Mouse (Mus musculus): ENCODE data around the gene Ltb.

Gene Ltb

DNA sequence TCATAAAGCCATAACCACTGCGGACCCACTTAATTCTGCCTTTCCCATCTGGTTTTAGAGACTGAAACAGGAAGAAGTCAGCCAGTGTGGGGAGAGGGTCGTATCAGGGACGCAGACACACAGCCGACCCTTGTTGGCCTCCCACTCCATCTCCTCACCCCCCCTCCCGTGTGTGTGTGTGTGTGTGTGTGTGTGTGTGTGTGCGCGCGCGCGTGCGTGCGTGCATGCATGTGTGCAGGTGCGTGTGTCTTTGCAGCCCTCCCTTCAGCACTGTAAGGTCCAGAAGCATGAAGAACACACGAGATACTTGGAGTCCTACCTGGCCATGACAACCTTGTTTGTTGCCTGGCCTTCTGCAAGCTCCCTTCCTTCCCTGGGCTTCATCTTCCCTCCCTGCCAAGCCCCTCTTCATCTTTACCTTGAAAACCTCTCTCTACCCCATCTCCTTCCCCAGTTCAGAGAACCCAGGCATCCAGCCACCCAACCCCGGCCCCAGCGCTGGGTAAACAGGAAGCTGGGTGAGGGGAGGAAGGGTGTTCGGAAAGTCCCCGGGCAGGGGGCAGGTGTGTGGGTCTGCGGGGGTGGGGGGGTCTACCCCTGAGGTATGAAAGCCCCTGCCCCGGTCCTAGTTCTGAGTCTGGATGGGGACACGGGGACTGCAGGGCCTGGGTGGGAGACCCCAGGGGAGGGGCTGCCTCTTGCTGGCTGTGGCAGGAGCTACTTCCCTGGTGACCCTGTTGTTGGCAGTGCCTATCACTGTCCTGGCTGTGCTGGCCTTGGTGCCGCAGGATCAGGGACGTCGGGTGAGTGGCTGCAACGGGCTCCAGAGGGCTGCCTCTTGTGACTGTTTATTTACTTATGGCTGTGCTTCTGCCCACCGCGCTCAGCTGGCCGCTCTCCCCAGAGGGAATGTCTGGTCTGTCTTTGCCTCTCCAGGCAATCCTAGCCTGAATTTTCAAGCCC lies at the start of gene Ltb:
TSS of gene Ltb (plus strand) at position 559 of the 963 bp plus-strand sequence.
- no peak for DNase-seq

DNA sequence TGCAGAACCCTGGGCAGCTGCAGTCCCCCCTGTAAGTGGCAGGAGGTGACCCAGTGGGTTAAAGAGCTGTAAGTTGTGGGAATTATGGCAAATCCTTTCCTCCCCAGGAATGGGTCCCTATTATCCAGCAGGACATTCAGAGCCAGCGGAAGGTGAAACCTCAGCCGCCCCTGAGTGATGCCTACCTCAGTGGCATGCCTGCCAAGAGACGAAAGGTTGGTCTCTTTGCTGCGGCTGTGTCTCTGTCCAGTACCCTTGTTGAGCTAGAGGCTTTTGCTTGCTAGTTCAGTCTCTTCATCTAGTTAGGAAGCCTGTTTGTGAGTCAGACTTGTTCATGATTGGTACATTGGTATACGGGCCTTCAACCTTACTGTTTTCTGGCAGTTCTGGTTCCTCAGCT lies 48.1 kb upstream of the Ltb start:
- DNase-seq, result no peak

DNA sequence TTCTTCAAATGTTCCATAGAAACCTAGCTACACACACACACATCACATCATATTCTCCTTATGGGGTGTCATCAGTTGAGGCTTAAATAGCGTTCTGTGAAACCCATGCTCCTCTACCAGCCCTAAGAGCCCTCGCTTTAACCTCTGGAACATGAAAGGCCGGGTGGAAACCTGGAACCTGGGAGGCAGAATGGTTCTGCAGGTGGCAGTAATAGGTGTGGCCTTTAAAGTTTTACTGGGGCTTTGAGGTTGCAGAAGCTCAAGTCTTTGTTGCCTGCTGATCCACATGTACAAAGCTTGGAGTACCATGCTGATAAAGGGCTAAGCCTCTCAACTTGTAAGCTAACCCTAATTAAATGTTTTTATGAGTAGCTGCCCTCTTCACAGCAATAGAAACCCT lies 46.9 kb upstream of the Ltb start:
- DNase-seq, result no peak

DNA sequence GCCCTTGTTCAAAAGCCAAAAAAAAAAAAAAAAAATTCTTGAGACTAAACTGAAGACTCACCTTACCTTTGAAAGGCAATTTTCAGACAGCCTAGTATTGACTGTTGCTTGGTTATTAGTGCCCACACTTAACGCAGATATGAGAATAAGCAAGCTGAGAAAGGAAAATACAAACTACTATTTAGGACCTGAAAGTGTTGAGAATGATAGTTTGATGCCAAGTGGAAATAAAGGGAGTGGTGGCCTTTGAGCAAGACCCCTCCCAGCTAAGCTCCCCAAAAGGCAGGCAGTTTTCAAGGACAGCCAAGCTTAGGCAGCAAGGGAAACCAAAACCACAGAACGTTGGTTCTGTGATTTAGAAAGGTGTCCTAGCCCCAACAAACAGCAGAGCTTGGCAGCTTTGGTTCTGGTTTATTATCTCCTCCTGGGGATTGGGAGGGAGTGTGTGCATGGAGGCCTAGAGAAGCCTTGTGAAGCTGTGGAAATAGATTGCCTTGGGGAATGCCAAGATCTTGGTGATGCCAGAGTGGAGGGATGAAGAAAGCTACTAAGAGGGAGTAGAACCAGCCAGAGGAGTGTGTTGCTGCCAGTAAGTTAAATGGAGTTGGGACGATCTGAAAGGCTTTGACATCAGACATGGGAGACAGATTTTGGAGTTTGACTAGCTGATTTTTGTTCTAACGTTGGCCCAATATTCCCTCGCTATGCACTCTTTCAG lies 46.2 kb upstream of the Ltb start:
- no peak for DNase-seq

DNA sequence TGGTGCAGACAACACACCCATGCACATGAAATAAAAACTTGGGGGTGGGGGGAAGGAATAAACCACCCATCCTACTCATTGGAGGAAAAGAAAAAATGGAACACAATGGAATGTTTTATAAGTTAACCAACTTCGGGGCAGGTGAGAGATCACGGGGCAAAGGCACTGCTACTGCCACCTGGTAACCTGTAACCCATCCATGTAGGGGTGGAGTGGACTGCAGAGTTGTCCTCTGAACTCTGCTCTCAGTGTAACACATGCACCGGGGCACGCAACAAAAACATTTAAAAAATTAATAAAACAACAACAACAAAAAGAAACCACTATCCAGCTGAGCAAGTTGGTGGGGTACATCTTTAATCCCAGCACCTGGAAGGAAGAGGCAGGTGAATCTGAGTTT lies 42.1 kb upstream of the Ltb start:
- DNase-seq, result peak; percentile 50

DNA sequence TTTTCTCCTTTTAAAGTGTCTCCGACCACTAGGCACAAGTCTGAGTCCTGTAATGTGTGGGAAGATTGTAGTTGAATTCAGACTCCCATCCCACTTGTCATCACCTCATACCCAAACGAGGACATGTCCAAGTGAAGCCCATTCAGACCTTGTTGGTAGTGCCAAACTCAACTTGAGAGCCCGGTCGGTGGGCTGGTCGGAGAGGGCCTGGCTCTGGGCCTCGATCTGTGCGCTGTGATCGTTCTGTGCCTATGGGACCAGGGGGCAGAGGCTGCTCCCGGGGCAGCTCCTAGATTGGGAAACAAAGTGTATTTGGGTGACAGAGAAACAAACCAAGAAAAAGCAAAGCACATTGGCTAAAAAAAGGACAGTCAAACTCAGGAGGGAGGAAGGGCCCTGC lies 41.2 kb upstream of the Ltb start:
- DNase-seq, result no peak

DNA sequence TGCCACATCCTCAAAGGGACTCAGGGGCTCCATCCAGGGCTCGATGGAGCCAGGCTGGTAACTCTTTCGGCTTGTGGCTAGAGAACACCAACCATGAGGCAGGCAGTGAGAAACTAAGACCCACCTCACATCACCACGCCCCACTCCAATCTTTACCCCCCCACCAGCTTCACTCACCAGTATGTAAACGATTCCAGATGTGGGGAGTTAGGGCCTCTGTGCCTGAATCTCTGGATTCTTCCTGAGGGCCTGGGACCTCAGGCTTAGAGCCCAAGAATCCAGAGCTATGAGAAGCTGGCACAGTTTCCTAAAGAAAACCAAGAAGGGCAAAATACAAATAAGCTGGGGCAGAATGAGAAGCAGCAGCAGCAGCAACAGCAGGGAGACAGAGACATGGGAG lies 40.3 kb upstream of the Ltb start:
- DNase-seq, result no peak

DNA sequence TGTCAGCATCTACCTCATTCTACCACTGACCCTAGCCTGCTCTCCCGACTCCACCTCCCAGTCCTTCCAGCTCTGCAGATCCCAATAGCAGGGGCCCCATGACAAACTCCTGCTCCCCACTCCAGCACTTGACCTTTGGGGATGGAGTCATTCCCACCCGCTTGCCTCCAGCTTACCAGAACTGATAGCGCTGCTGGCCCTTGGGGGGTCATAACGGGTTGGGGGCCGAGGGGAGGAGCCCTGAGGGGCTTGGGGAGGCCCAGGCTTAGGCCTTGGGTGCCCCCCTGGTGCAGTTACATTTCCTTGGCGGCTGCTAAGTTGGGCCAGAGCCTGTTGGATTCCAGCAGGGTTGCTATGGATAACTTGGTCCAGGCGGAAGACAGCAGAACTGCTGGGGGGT lies 39.6 kb upstream of the Ltb start:
- DNase-seq, result no peak

DNA sequence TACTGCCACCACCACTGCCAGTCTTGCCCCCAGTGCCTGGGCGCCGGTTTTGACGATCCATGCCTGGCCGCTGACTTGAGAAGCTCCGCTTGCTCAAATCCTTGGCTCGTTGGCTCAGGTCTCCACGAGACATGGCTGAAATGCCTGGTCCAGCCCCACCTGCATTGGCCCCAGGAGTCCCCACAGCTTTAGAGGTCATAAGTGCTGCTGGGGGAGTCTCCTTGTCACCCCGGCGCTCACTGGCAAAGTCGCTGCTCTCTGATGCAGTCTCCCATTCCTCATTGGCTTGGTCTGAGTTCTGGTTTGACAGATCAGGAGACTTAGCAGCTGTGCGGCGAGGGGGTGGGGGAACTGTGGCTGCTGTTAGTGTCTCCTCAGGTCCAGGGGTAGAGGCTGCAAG lies 38.8 kb upstream of the Ltb start:
- DNase-seq, result no peak

DNA sequence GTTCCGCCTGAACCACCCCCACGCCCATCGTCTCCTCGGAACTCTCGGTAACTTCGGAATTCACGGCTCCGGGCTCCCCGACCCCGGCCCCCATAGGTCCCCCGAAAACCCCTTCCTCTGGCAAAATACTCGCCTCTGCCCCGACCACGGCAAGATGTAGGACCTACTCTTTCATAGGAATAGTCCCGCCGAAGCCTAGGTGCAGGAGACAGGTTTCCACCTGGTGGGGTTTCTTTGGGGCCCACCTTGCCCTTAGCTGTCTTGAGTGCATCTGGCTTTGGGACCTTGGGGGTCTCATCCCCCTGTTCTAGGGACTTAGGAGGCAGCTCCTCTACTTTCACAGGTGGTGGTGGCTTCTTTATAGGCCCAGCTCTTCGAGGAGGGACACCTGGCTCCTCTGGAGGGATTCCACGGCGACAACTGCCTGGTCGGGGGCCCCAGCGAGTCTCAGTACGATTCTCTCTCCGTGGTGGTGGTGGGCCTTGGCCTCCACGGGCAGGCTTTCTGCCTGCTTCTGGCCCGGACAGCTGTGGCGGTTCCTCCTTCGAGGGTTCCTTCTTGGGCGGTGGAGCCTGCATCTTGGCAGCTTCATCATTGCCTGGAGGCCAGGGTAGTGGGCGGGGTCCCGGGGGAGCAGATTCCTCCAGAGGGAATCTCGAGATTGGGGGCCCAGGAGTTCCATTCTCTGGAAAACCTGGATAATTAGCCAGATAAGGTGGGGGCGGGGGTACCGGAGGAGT lies 37.6 kb upstream of the Ltb start:
- no peak for DNase-seq

DNA sequence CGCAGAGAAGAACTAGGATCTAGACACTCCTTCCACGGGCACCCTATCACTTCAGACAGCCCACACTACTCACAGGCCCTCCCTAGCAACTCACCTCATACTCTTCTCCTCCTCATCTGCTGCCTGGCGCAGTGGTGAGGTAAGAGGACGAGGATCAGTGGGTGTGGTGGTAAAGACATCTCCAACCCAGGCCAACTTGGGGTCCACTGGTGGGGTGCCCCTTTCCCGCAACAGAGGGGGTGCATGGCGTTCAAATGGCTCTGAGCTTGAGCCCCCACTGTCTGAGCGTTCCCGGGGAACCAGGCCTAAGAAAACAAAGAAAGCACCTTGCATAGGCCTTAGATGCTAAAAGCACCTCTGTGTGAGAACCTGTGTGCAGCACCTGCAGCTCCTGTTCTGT lies 37.0 kb upstream of the Ltb start:
- no peak for DNase-seq

DNA sequence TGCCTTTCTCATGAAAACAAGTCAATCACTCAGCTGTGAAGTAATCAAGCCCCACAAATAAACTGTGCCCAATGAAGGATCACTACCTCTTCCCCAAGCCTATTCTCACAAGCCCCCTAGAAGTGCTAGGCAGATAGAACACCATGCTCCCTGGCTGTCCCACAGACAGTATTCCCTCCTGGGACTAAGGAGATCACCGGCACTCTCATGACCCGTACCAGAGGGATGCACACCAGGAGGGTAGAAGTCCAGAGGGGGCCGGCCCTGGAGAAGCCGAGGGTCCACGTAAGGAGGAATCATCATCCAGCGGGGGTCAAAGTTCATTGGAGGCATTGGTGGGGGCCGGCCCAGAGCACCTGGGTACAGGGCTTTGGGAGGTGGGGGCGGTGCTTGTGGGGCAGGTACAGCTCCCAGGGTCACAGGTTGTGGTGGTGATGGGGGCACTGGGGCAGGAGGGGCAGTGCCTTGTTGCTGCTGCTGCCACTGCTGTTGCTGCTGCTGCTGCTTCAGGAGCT lies 36.5 kb upstream of the Ltb start:
- no peak for DNase-seq

DNA sequence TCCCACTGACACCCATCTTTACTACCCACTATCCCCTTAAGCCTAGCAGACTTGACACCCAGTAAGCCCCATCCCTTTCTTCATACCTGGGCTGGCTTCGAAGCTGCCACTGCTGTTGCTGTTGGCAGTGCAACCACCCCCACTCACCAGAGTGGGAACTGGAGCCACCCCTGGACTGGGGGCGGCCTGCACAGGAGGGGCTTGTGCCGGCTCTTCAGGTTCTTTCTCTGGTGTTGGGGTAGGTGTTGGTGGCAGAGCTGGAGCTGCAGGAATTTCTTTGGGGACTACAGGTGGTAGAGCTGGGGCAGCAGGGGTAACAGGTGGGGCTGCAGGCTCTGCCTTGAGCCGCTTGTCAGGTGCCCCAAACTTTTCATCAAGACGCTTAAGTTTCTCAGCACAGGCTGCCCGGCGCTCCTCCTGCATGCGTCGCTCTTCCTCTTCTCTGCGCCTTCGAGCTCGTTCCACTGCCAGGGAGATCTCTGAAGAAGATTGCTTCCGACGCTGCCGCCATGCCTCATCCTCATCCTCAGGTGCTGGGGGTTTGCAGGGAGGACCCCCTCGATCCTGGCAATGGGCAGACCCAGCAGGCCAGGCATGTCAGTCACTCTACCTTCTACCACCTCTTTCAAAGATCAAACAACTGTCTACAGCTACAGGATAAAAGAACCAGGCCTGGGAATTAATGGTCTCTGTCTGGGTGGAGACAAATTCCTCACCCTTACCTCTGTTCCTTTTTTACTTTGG lies 35.2 kb upstream of the Ltb start:
- DNase-seq, result no peak

DNA sequence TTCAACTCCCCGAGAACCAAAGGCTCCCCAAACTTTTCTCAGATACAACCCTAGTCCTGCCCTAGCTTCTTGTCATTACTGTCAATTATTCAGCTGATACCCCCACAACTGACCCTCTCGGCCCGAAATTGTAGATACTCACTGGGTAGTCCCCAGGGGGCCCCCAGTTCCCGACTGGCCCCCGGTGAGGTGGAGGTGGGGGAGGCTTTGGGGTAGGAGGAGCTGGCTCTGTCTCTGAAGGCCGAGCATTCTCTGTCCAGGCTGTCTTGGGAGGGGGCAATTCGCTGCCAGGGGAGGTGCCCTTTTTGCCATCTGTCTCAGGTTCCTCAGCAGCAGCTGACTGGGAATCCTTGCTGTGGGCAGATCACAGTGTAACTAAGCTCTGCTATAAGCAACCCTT lies 34.6 kb upstream of the Ltb start:
- DNase-seq, result no peak

DNA sequence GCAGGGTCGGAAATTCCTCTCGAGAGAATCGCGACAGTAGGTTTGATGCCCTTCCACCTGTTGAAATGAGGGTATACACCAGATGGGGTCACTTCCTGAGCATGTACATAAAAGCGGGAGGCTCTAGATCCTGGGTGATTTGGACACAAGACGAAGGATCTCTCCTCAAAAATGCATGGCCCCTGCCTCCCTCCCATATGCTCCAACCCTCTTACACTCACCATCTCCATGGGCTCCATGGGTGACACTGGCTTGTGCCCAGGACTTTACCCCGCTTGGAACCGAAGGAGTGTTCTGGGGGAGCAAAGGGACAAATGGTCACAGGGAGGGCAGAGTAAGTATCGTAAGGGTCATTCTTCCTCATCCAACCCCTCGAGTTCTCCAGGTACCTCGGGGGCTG lies 32.8 kb upstream of the Ltb start:
- no peak for DNase-seq

DNA sequence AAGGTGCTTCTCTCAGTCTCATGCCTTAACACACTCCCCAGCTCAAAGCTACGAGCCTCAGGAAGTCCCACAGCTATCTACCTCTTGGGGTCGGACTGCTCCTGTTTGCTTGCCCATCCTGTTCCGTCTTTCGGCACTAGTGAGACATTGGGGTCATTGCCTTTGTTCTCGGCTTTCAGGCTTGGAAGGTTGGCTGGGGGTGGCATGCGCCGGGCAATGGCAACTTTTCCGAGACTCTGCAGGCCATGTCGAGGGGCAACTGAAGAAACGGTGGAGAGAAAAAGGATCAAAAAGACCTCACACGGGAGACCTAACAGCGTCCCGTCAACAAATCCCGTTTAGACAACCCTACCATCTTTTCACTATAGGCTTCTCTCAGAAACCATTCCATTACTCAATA lies 32.1 kb upstream of the Ltb start:
- no peak for DNase-seq

DNA sequence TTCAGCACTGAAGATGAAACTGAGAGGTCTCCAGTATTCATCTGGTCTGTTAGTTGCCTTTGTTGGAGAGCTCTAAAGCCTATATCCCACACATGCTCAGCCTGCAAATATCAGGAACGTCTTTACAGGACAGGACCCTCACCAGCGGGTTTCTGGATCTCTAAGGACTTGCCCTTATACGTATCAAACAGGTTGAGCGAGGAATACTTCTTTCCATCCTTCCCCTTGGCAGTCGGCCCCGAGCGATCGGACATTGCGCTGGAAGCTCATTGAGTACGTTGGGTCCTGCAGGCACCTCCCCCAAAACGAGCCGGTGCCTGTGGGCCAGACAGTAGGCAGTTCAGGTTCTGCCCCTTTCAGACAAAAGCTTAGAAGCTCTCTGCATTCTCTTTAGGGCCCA lies 31.5 kb upstream of the Ltb start:
- DNase-seq, result peak; percentile 53

DNA sequence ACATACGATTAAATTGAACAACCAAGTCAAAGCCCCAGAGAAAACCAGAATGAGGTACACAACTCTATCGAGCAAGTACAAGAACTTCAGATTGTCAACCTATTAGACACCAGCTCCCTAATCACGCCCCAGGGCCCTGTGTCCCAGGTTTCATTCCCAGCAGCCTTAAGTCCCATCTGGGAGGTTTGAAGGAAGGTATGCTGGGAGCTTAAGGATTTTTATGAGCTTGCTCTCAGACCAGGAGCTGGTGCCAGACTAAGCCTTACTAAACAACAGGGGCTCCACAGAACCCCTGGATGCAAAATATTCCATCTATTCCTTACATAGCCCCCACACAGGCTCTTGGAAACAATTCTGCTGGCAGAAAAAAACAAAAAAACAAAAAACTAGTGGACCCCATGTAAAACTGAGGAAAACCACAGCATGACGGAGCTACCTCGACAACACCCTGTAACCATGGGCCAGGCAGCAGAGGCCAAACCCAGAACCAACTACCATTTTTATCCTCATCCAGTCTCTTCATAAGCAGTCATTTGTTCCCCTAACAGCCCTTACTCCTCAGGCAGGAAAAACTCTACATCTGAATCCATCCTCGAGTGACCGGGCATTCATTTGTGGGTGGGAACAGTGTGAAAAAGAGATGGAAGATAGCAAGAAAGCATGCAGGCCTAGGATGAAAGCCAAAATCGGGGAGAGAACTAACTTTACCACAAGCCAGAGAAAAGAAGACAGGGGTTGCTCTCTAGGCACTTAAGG lies 30.7 kb upstream of the Ltb start:
- no peak for DNase-seq

DNA sequence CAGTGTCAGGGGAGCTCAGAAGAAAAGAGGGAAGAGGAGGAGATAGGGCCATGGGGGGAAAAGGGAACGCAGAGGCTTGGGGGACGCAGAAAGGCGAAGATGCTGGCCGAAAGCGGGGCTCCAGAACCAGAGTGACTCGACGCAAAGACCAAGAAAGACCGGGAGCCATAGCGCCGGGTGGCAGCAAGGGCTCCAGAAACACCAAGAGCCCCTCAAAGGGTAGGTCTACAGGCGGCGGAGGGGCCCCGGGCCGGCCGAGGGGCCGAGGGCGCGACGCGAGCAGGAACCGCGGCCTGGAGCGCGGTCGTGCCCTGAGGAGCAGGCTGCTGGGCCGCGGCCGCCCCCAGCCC lies 30.0 kb upstream of the Ltb start:
- peak; percentile 40 for DNase-seq

DNA sequence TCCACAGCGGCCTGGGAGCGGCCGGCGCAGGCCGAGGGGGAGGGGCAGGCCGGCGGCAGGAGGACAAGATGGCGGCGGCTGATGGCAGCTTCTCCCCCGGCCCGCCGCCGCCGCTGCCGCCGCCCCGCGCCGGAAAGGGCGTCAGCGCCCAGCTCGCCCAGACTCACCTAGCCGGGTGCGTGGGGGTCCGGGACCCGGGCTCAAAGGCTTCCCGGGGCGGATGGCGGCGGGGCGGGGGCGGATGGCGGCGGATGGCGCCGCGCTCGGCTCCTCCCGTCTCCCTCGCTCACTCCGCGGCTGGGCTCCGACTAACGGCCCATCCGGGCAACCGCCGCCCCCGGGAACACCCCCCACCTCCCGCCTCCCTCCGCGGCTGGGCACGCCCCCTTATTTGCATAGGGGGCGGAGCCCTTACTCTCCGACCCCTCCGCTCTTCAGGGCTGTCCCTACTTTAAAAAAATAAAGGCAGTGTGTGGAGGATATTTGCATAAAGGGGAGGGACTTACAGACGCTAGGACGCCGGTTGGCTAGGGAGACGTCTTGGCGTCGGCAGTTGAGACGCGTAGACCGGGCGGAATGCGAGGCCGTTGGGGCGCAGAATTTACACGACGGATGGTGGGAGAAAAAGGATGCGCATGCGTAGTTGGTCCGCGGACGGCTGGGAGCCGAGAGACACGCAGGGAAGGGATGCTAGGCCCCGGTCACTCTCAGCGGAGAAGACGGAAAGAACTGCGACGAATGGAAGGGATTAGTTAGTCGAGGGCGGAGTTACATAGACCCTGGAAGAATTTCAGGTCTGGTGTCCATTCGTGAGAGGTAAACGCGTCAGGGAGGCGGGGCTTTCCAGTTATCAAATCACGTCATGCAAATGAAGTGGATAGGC lies 29.4 kb upstream of the Ltb start, which contains the start of gene Prrc2a:
TSS of gene Prrc2a (minus strand) at position 330 of the 883 bp plus-strand sequence.
- DNase-seq, result peak; percentile 99
